26 mouse cellular contexts compared by ENCODE assay signal in genomic region chr1:178556226-178556625, GRCm38 (mm10).
"Had no signal": no experiment of that assay in that cellular context is flagged by ENCODE, and none has a peak within 500 bp of the region (broad histone marks: within the 10 kb centered on the region; RNA-seq: fewer than 3 reads in every experiment).

No protein-coding gene starts in this region.

- H3K4me1 ChIP-seq: liver, embryonic 12.5 days; liver, embryonic 15.5 days; lung, embryonic 15.5 days; megakaryocyte, embryonic 14.5 days had no signal

- H3K27ac ChIP-seq: kidney, embryonic 15.5 days; left cerebral cortex, adult 2 months; limb, embryonic 10.5 days; limb, embryonic 13.5 days; liver, embryonic 12.5 days; liver, embryonic 15.5 days; lung, embryonic 15.5 days; midbrain, embryonic 13.5 days; neural tube, embryonic 12.5 days; neural tube, embryonic 15.5 days; stomach, postnatal 0 days had no signal

- H3K9ac ChIP-seq: kidney, embryonic 15.5 days; limb, embryonic 13.5 days; liver, embryonic 12.5 days; liver, embryonic 15.5 days; lung, embryonic 15.5 days; midbrain, embryonic 13.5 days; neural tube, embryonic 12.5 days; neural tube, embryonic 15.5 days had no signal

- ATAC-seq: liver, embryonic 12.5 days; midbrain, embryonic 13.5 days had no signal

- DNase-seq: kidney, adult 8-10 months; kidney, postnatal 10 days; kidney, postnatal 36 days; layer of hippocampus, postnatal 36 days; liver; lung, adult 18-20 months; lung, postnatal 10 days; lung, postnatal 36 days; right cerebral cortex, adult 18-20 months; right cerebral cortex, postnatal 14 days; right cerebral cortex, postnatal 4 days; thymus, adult 2 months; thymus, postnatal 14 days; thymus, postnatal 4 days had no signal

- H3K9me3 ChIP-seq: kidney, embryonic 15.5 days; liver, embryonic 15.5 days; lung, embryonic 15.5 days; neural tube, embryonic 15.5 days had no signal

- H3K27me3 ChIP-seq: kidney, embryonic 15.5 days; limb, embryonic 13.5 days; liver, embryonic 12.5 days; liver, embryonic 15.5 days; lung, embryonic 15.5 days; midbrain, embryonic 13.5 days; neural tube, embryonic 12.5 days; neural tube, embryonic 15.5 days had no signal

- H3K4me2 ChIP-seq: kidney, embryonic 15.5 days; limb, embryonic 13.5 days; liver, embryonic 12.5 days; liver, embryonic 15.5 days; lung, embryonic 15.5 days; midbrain, embryonic 13.5 days; neural tube, embryonic 12.5 days; neural tube, embryonic 15.5 days had no signal

- H3K36me3 ChIP-seq: liver, embryonic 12.5 days; liver, embryonic 15.5 days; lung, embryonic 15.5 days; midbrain, embryonic 13.5 days; neural tube, embryonic 12.5 days had no signal

- H3K4me3 ChIP-seq: kidney, embryonic 15.5 days; left cerebral cortex, adult 2 months; limb, embryonic 10.5 days; limb, embryonic 13.5 days; liver, embryonic 12.5 days; liver, embryonic 15.5 days; lung, embryonic 15.5 days; megakaryocyte, embryonic 14.5 days; midbrain, embryonic 13.5 days; neural tube, embryonic 12.5 days; neural tube, embryonic 15.5 days had no signal
